Mouse (Mus musculus) erythroid progenitor cell, adult 5-6 weeks (primary cell): ENCODE measurements at regions not wholly inside any gene's neighbourhood (a gene's known extent, or its start where the extent isn't known, plus 50 kb on each side); places are given as distances from the start of the nearest gene placed in this dataset.

ENCODE experiments used
- ATAC-seq: replicated peaks from 2 replicates; pipeline ENCODE4 v1.8.0; 2016; ENCODE audit warnings: moderate number of reproducible peaks, mild to moderate bottlenecking, moderate TSS enrichment, inconsistent platforms; ENCODE audit not compliant: poor library complexity, low FRiP score, severe bottlenecking

DNA sequence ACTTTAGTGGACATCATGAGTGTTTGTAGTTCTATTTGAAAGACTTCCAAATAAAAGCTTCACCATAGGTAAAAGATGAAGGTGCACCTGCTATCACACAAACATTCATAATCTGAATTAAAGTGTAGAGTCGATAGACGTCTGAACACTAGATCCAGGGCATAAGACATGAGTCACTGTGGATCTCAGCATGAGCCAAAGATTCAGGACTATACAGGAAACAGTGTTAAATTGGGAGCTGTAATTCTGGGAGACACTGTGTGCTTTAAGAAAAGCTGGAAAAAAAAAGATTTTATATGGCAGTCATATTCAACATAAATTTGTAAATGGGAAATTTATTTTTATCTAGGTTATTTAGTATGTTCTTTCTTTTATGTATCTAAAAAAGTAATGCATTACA lies 160.5 kb downstream of the Pdha2 start:
- ATAC-seq: no peak

- ATAC-seq: no peak
Measured at GRCm38 (mm10) chr3:141014262-141014547, 197.9 kb downstream of the Pdha2 start.

DNA sequence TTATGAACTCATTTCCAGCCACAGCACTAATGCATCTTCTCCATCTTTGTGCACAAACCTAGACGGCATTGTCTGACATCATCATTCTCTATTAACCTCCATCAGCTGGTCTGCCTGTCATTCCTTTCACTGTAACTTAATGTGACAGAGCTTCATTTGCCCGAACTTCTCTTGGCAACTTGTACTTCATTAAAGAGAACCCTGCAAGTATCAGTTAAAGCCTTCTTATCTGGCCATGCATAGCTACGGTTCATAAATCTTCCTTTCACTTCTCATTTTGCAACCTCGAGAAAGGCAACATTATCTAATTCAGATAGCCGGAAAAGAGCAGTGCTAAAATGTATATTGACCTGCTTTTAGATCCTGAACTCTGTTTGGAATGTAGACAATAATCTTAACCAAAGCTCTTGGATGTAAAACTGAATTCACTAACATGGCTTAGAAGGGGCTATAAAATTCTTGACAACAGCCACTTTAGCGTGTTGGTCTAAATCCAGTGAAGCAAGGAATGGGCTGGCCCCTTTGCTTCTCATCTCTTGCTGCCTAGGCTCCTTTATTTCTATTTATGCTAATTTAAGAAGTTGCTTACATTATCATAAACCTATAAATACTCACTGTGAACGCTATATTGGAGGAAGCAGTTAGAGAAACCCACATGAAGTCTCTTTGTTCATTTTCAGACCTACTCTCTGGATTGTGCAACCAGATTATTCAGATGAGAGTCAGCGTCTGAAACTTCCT lies 198.5 kb downstream of the Pdha2 start:
- ATAC-seq: no peak

DNA sequence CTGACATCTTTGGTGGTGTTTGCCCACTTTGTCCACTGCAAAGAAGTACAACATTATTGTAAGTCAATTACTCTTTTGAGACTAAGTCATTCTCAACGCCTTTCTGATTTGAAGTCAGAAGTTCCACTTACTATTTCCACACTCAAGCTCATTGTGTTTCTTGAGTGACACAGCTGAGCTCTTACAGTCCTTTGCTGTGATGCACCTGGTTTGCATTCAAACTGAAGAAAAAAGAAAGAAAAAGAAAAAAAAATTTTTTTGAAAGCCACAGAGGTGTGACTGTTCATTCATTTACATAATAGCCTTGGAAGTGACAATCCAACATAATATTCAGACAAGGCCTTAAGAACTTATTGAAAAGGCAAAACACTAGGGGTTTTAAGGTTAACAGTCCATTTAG lies 199.2 kb downstream of the Pdha2 start:
- no peak for ATAC-seq

DNA sequence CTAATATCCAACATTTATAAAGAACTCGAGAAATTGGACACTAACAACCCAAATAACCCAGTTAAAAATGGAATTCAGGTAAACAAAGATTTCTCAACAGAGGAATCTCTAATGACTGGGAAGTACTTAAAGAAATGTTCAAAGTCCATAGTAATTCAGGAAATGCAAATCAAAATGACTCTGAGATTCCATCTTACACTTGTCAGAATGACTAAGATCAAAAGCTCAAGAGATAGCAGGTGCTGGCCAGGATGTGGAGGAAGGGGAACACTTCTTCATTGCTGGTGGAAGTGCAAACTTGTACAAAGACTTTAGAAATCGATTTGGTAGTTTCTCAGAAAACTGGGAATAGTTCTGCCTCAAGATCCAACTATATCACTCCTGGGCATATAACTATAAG lies 203.4 kb downstream of the Pdha2 start:
- ATAC-seq: no peak

DNA sequence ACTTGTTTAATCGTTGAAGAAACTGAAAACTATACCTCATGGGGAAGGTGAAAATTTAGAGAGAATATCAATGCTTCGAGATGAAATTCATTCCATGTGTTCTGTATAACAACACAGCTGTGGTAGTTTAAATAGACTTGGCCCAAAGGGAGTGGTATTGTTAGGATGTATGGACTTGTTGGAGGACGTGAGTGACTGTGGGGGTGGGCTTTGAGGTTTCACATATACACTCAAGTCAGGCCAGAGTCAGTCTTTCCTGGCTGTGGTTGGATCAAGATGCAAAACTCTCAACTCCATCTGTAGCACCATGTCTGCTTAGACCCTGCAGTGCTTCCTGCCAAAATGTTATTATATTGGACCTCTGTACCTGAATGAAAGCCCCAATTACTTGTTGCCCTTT lies 206.3 kb downstream of the Pdha2 start:
- no peak for ATAC-seq

DNA sequence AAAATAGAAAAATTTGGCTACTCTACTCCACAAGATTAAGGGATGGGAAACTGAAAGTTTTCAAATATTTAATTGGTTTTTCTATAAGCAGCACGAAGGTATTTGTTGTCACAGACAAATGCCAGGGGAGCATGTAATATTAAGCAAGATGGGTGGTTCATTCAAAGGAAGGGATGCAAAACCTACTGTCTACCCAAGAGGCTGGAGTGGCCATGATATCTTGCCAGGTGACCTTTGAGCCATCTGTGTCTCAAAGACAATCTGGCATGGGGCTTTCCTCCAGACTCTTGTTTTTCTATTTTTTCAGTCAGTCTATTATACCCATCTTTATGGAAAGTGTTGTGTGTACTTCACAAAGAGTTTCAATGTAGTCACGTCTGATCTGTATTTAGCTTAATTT lies 208.6 kb downstream of the Pdha2 start:
- no peak for ATAC-seq

DNA sequence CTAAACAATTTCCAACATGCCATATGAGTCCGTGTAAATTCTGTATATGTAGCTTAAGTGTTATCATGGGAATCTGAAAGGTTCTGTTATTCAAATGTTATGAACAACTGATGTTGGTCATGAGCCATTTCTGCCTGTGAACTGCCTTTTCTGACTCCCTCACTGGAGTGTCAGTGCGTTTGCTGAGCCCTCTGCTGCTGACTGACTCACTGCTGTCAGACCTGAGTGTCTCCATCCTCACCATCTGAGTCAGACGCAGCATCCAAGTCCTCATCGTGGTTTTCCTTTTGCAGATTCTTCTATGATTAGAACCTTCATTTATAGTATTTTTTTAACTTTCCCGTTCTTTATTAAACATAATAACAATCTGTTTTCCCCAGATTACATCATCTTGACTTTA lies 223.9 kb downstream of the Pdha2 start:
- ATAC-seq: no peak

- ATAC-seq: no peak
Measured at GRCm38 (mm10) chr3:140973519-140973918, 238.6 kb downstream of the Pdha2 start.

GRCm38 (mm10) chr3:140969892-140970880 lies 242.0 kb downstream of the Pdha2 start:
- no peak for ATAC-seq

GRCm38 (mm10) chr3:140968556-140968955 lies 243.6 kb downstream of the Pdha2 start:
- no peak for ATAC-seq

DNA sequence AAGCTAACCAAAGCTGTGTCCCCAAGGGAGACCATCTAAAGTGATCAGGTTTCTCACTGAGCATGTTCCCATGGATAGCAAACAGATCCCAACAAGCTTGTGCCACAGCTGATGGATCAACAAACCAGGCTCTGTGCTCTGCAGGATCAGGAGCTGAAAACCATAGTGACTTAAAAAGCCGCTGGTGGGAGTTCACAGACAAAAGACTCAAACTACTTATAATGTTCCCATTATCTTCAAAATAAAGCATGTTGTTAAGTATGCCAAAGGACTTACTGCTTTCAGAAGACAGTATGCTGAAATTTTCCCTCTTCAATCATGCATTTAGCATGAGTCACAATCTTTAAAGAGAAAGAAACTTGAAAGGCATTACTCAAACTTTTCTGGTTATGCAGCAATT lies 254.5 kb downstream of the Pdha2 start:
- no peak for ATAC-seq

DNA sequence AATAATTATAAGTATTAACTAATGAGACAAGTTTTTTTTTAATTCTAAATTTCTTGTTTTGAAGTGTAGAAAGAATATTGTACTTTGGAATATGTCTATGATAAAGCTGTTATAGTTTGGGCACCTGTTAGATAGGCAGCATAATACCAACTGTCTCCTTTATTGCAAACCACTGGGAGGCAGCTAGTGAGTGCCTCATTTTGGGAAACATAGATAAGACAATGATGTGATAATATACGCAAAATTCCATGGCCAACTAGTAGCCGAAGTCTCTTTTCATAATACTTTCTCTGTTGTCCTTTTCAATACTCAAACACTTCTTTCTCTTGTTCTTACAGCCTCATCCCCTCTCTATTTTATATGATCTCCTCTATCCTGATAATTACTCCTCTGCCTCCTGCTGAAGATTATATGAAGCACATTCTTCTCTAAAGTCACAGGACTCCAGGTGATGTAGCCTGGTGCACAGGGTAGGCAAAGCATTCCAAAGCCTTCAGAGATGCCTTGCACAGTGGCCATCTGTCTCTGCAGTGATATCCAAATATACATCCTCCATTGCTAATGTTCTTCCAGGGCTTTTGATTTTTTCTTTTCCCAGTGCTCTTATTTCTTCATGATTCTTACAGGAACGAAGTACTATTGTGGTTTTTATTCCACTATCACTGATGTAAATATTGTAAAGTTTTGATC lies 259.9 kb downstream of the Pdha2 start:
- no peak for ATAC-seq

- no peak for ATAC-seq
Measured at GRCm38 (mm10) chr3:140951024-140951423, 261.1 kb downstream of the Pdha2 start.

- peak; percentile 79 for ATAC-seq
Measured at GRCm38 (mm10) chr3:140949880-140950662, 262.1 kb downstream of the Pdha2 start.

GRCm38 (mm10) chr3:140942450-140942849 lies 269.7 kb downstream of the Pdha2 start:
- no peak for ATAC-seq

GRCm38 (mm10) chr3:140941898-140942297 lies 270.3 kb downstream of the Pdha2 start:
- ATAC-seq: no peak

GRCm38 (mm10) chr3:140941316-140941715 lies 270.8 kb downstream of the Pdha2 start:
- ATAC-seq: no peak

GRCm38 (mm10) chr3:140933156-140933555 lies 279.0 kb downstream of the Pdha2 start:
- no peak for ATAC-seq

GRCm38 (mm10) chr3:140926689-140927088 lies 285.5 kb downstream of the Pdha2 start:
- no peak for ATAC-seq
